Mouse (Mus musculus) kidney, postnatal 4 days (tissue): ENCODE data around the gene Sdhb.

Source experiments
- DNase-seq, 2 experiments: peaks; one replicate each; pipeline ENCODE4 v3.0.0; 2021; ENCODE audit warnings: mixed read lengths in 2 of 2

Gene Sdhb

GRCm38 (mm10) chr4:140960781-140961466 lies at the start of gene Sdhb:
Gene Sdhb (plus strand): TSS chr4:140961203.
- peak; percentile 96 to 98 for DNase-seq

DNA sequence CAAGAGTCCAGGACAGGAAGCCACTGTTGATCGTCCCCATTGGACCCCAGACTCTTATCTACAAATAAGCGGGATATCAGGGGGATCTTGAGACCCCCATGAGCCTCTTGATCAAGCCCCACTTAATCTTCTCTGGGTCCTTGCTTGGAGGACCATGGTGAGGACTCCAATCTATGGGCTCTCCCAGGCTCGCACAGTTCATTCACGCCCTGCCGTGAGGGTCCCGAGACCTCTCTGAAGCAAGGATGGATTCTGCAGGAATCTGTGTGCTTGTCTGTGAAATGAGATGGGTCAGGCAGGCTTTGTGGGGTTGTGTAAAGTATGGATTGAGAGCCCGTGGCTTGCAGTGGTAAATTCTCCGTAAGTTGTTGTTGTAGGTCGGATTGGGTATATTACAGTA lies 49.6 kb upstream of the Sdhb start:
- no peak for DNase-seq

DNA sequence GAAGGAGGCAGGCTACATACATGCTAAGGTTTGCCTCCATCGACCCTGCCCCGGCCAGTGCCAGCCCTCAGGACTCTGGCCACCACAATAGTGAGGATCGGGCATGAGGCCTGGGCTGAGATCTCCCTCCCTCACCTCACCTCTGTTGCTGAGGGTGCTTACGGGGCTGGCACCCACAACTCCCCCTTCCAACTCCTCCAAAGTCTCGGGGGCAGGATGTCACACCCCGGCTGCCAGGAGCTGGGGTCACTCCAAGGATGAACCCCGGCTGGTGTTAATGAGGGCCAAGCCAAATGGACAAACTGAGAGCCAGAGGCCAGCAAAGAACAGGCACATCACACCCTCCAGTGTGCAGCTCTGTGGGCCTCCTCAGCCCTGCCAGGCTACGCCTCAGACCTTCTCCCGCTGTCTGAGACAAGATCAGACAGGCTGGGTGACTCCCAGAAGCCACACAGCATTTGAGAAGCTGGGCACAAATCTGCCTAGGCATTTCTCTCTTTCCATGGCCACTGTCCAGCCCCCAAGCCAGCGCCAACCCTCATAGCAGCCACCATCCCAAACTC lies 48.7 kb upstream of the Sdhb start:
- no peak for DNase-seq

DNA sequence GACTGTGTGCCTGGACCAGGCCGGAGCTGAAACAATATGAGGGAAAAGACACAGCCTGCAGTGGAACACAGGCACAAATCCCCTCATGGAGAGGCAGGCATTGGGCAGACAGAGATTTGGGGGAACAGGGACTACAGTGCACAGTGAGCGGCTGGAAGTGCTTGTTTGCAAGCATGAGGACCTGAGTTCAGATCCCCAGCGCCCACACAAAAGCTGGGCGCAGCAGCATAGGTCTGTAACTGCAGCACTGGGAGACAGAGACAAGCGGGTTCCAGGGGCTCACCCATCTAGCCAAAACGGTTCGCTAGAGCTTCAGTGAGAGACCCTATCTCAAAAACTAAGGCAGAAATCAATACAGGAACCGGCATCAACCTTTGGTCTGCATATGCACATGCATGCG lies 47.4 kb upstream of the Sdhb start:
- DNase-seq, result no peak

DNA sequence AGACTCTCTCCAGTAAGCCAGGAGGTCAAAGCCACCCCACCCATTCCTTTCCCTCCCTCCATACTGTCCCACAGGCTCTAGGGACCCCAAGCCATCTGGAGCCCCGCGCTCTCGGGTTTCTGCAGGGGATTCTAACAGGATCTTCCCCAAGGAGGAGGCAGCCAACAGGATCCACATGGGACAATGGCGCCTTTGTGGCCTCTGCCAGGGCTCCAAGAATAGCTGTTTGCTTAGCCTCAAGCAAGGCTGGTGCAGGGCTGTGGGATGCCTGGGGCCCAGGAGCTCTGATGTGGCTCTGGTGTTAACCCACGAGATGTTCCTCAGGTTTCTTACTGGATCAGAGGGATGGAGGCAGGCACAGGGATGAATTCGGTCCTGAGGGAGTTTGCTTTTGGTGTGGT lies 46.3 kb upstream of the Sdhb start:
- no peak for DNase-seq

- no peak for DNase-seq
These were observed 45.8 kb upstream of the Sdhb start for GRCm38 (mm10) chr4:140915235-140915634.

DNA sequence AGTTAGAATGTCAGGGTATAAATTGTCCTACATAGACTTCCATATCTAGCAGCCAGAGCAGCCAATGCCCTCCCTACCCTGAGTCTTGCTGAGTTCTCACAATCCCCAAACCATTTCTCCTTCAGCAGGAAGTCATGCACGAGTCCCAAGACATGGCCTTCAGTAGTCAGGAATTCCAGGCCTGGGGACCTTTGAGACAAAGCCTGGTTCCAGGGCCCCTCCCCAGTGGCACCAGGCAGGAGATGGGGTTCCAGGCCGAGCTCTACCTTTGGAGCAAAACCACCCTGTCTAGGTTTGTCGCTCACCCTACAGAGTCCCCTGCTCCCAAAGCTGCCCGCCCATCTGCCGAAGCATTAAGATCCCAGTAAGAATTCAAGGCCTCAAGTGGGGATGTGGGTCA lies 44.7 kb upstream of the Sdhb start:
- no peak for DNase-seq

DNA sequence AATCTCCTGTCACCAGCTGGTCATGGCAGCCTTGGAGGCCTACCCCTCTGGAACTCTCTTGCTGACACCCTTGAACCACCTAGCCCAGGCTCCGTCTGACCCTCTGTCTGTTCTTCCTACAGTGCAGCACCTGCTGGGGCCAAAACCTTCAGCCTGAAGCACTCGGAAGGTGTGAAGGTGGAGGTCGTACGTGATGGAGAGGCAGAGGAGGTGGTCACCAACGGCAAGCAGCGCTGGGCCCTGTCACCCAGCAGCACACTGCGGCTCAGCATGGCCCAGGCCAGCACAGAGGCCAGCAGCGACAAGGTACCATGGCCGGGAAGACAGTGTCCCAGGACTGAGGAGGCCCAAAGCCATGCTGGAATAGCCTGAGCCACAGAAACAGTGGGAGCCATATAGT lies 43.6 kb upstream of the Sdhb start:
- DNase-seq, result no peak

DNA sequence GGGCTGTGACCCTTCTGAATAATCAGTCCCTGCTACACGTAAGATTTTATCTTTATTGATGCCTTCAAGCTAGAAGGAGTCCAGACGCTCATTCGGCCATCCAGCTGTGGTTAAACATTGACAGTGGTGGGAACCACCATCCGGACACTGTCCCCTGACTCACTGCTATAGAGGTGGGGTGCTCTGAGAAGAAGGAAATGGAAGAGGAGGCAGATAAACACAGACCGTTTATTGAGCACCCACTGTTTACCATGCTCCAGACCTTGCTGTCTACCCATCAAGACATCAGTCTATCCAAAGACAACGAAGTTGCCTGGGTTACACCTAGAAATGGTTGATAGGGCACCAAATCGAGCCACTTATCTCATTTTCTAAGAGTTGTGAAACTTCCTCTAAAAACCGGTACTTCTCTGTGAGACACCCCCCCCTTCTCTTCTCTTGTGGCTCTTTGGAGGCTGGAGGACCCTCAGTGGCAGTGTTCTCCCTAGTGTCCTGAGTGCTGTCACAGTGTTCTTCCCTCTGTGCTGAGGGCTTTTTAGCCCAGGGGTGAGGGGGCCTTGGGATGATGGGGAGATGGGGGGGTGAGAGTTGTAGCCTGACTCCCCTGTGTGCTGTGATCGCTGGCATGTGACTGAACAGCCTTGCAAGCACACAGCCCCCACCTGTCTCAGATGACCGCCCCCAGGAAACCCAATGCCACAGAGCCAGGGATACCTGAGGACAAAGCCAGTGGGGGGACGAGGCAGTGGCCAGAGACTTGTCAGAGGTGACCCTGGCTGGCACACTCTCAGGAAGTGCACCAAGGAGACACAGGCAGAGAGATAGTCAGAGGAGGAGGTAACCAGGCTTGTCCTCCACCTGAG lies 40.8 kb upstream of the Sdhb start:
- DNase-seq, result peak; percentile 30 to 54

DNA sequence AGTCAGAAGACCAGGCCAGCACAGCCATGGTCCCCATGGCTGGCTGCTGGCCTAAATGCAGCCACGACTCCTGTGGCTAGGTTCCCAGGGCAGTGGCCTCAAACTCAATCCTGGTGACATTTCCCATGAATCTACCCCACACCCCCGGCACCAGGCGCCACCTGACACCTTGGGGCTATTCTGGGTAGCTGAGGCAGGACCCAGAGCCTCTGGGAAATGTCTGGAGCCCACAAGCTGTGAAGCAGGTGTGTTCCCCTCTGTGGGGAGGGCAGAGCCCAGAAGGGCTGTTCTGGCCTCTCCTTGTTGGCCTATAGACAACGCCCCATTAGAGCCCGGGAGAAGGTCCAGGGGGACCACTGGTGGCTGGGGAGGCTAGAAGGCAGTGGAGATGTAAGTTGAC lies 38.5 kb upstream of the Sdhb start:
- no peak for DNase-seq

DNA sequence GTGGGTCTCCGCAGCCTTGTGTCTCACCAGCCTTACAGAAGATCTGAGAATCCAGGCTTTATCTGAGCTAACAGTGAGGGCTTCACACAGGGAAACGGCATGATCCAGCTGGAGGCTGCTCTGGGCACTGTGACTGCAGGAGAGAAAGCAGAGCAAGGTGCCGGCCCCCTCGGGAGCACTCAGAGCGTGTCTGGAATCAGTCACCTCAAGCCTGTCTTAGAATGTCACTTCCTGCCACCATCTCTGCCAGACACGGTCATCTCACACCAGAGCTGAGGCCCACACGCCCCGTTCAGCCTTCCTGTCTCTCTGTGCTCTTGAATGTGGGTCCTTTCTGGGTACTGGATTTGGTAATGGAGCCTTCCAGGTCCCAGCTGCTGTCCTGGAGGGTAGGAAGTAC lies 35.4 kb upstream of the Sdhb start:
- DNase-seq, result no peak

- DNase-seq, result no peak
These were observed 32.7 kb upstream of the Sdhb start for GRCm38 (mm10) chr4:140928349-140928748.

GRCm38 (mm10) chr4:140929745-140930144 lies 31.3 kb upstream of the Sdhb start:
- no peak for DNase-seq

- DNase-seq, result no peak
These were observed 30.0 kb upstream of the Sdhb start for GRCm38 (mm10) chr4:140930900-140931470.

GRCm38 (mm10) chr4:140935643-140936042 lies 25.4 kb upstream of the Sdhb start:
- no peak for DNase-seq

GRCm38 (mm10) chr4:140944356-140944755 lies 16.6 kb upstream of the Sdhb start:
- DNase-seq, result no peak

DNA sequence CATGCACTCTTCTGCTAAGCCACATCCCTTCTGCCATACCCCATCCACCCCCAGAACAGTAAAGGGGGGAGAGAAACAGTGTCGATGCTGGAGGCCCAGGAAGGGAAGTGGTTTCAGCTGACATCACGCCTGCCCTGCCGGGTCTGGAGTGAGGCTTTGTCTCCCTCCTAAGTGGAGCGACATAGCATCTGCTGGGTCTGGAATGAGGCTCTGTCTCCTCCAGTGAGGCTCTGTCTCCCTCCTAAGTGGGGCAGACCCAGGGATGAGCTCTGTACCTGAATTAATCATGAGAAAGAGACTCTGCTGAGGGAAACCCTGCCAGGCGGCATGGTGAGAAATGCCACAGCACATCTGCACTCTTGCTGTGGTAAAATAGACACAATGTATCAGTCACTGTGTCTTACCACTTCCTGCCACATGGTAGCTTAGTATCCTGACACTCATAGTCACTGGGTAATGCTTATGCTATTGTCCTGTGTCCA lies 16.0 kb upstream of the Sdhb start:
- DNase-seq, result no peak

- no peak for DNase-seq
These were observed 15.4 kb upstream of the Sdhb start for GRCm38 (mm10) chr4:140945571-140945970.

GRCm38 (mm10) chr4:140946048-140946447 lies 15.0 kb upstream of the Sdhb start:
- DNase-seq, result no peak

DNA sequence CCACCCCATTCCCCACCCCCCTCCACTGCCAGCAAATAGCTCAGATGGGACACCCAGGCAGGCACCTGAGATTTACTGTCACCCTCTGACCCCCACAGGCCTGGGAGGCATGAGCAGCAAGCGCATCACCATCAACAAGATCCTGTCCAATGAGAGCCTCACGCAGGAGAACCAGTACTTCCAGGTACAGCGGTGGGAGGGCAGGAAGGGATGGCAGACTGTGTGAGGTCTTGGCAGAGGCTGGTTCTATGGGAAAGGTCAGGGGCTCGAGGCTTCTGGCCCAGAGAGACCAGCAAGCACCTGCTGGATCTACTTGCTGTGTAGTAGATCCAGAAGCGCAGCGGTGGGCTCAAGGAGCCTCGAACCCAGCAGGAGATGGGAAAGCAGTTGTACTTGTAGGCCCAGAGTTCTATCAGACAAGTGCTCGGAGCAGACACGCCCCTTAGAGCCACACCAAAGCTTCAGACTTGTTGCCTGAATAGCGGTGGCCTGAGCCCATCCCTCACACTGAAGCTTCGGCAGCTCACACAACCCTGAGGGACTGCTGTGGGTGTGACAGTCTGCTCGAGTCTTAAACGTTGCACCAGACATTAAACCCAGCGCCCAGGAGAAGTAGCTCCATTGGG lies 14.3 kb upstream of the Sdhb start:
- DNase-seq, result no peak

GRCm38 (mm10) chr4:140947487-140948440 lies 13.2 kb upstream of the Sdhb start:
- DNase-seq, result no peak

- peak in 1 of 2 experiments; percentile 49 for DNase-seq
These were observed 12.5 kb upstream of the Sdhb start for GRCm38 (mm10) chr4:140948481-140948880.
